Mouse (Mus musculus) limb, embryonic 15.5 days (tissue): Measurements from ENCODE around the gene Htra3. TPM values are rescaled to one million over a fixed set of nuclear protein-coding genes. Genes with fewer than 3 reads are reported as not detected.

Experiments
- ATAC-seq: fragments of 200-750 bp; cut with Nextera tagmentation; 2 replicates; pipeline ENCODE4 v1.8.0; 2017; ENCODE audit warnings: low read depth, moderate TSS enrichment; ENCODE audit not compliant: insufficient number of reproducible peaks, low FRiP score, low TSS enrichment
- H3K27ac ChIP-seq: fragments of 300-500 bp; sonication (generic); 2 replicates; pipeline ENCODE4 v1.5.1; 2015; ENCODE audit warnings: moderate library complexity, mild to moderate bottlenecking, inconsistent platforms
- H3K27me3 ChIP-seq: fragments of 300-500 bp; sonication (generic); 2 replicates; pipeline ENCODE4 v1.6.1; 2015; ENCODE audit warnings: inconsistent platforms
- H3K36me3 ChIP-seq: fragments of 300-500 bp; sonication (generic); 2 replicates; pipeline ENCODE4 v1.6.1; 2015; ENCODE audit warnings: inconsistent platforms
- H3K4me1 ChIP-seq: fragments of 300-500 bp; sonication (generic); 2 replicates; pipeline ENCODE4 v1.6.1; 2015; ENCODE audit warnings: inconsistent platforms
- H3K4me2 ChIP-seq: fragments of 300-500 bp; sonication (generic); 2 replicates; pipeline ENCODE4 v1.6.1; 2015; ENCODE audit warnings: mild to moderate bottlenecking, inconsistent platforms
- H3K4me3 ChIP-seq: fragments of 300-500 bp; sonication (generic); 2 replicates; pipeline ENCODE4 v1.5.1; 2015; ENCODE audit warnings: mild to moderate bottlenecking, inconsistent platforms
- H3K9ac ChIP-seq: fragments of 300-500 bp; sonication (generic); 2 replicates; pipeline ENCODE4 v1.6.1; 2015; ENCODE audit warnings: inconsistent platforms
- H3K9me3 ChIP-seq: fragments of 300-500 bp; sonication (generic); 2 replicates; pipeline ENCODE4 v1.6.1; 2016; ENCODE audit warnings: inconsistent platforms
- WGBS: fragments of 180-500 bp; shearing (Covaris S2); methylation state at CpG from one replicate; pipeline ENCODE4 v1.1.7; 2015; 5-methylcytosine and 5-hydroxymethylcytosine counted together
- polyA plus RNA-seq: library from polyadenylated mRNA; unstranded; fragments of >200 nt; fragmentation: Nextera tagmentation; extraction: Ambion mirVana; gene quantifications from 2 replicates; pipeline ENCODE4 v1.2.1, GENCODE M21; 2015

The Htra3 gene
- polyA plus RNA-seq, 1 experiment from 2014 or later: 72.3 TPM

DNA sequence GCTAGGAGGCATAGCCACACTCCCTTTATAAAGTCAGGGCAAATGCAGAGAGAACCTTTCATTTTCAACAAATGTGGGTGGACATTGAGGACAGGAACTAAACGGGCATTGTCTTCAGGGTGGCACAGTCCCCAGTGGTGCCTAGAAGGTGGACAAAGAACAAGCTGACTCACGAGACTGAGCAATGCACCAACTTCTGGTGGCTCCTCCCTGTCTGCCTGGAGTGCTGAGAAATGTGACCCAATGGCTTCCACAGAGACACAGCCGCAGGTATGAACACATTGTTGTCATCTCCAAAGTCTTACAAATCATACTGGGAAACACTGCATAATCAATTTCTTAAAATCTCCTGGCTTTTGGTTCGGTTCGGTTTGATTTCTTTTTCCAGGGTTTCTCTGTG lies 37.9 kb upstream of the Htra3 start:
- H3K27me3 ChIP-seq: no peaks in the 10 kb centered on the region
- H3K27ac ChIP-seq: no peak overlapping the region
- no peak overlapping the region for H3K4me3 ChIP-seq
- H3K4me1 ChIP-seq: peaks cover 5% of the 10 kb centered on the region; the same call in 1 of the 2 replicates
- H3K9me3 ChIP-seq: no peaks in the 10 kb centered on the region
- 75% methylated on average over 5 of the region's 5 CpGs for WGBS
- no peak overlapping the region for H3K9ac ChIP-seq
- H3K36me3 ChIP-seq: no peaks in the 10 kb centered on the region
- ATAC-seq: no peak
- H3K4me2 ChIP-seq: no peak overlapping the region

DNA sequence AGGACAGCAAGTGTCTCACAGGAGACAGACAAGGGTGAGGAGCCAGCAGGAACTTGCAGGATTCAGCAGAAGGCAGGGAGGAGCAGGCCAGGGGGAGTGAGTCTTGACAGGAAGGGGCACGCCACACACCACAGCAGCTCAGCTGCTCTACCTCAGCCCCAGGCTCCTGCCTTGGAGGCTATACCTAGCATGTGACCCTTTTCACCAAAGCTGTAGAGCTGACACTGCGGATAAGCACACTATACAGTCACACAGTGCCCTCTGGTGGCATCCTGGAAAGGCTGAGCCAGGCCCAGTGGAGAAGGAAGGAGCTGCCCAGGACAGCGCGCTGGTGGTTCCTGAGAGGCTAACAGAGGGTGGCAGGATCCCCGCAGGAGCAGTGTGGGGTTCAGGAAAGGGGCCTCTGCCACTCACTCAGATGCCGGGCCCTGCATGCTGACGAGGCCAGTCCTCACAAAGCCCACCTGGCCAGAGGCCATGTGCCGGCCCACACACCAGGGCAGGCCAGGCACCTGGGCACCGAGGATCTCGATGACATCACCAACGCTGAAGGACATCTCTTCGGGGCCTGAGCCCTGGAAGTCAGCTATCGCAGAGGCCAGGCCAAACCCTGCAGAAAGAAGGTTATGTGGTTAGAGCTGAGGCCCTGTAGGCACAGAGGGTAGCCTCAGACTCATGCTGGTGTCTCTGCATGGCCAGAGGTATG lies 34.2 kb upstream of the Htra3 start:
- Histone ChIP-seq H3K9ac (no peak overlapping the region), H3K4me3 (no peak overlapping the region), H3K9me3 (no peaks in the 10 kb centered on the region), H3K4me1 (peaks cover 11% of the 10 kb centered on the region; the same call in 1 of the 2 replicates), H3K27me3 (no peaks in the 10 kb centered on the region), H3K27ac (no peak overlapping the region), H3K4me2 (no peak overlapping the region), H3K36me3 (no peaks in the 10 kb centered on the region)
- peak; percentile 81 for ATAC-seq
- 44% methylated on average over 13 of the region's 13 CpGs for WGBS

DNA sequence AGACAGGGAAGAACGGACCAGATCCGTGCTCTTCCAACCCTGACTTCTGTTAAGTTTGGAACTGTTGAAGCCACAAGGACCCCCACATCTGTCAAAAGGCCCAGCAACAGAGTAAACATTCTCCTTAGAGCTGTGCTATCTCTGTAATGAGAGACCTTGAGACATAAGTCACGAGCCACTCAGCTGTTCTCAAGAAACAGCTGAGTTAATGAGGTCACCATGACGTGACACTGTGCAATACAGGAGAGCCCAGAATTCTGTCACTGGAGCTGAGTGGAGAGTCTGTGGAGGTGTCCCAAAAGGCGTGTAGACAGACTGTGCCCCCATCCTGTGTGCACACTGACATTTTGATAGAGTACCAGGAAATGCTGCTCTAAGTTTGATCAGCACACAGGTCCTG lies 32.9 kb upstream of the Htra3 start:
- Histone ChIP-seq H3K4me2 (no peak overlapping the region), H3K27ac (no peak overlapping the region), H3K4me3 (no peak overlapping the region), H3K9me3 (no peaks in the 10 kb centered on the region), H3K4me1 (peaks cover 11% of the 10 kb centered on the region; the same call in 1 of the 2 replicates), H3K9ac (no peak overlapping the region), H3K36me3 (no peaks in the 10 kb centered on the region), H3K27me3 (no peaks in the 10 kb centered on the region)
- ATAC-seq: no peak
- WGBS: 61% methylated on average over 5 of the region's 5 CpGs

DNA sequence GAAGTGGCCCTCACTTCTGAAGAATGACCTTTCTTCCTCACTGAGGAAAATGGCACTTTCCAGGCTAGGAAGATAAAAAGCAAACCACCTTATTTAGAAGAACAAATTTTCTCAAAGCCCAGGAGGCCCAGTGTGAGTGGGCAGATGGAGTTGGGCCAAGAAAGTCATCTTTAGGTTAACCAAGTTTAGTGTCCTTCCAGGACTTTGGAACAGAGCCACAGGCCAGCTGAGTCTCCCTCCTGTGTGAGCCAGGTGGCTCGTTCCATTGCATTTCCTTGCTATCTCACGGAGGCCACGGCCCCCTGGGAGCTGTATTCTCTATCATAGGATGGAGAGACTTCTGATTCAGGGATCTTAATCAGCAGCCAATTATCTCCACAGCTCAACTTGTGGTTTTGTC lies 31.3 kb upstream of the Htra3 start:
- H3K4me3 ChIP-seq: no peak overlapping the region
- H3K27ac ChIP-seq: no peak overlapping the region
- no peaks in the 10 kb centered on the region for H3K36me3 ChIP-seq
- no peak overlapping the region for H3K4me2 ChIP-seq
- no peak for ATAC-seq
- peaks cover 11% of the 10 kb centered on the region; the same call in 1 of the 2 replicates for H3K4me1 ChIP-seq
- H3K9ac ChIP-seq: no peak overlapping the region
- no peaks in the 10 kb centered on the region for H3K27me3 ChIP-seq
- no peaks in the 10 kb centered on the region for H3K9me3 ChIP-seq
- 68% methylated on average over 3 of the region's 3 CpGs for WGBS

DNA sequence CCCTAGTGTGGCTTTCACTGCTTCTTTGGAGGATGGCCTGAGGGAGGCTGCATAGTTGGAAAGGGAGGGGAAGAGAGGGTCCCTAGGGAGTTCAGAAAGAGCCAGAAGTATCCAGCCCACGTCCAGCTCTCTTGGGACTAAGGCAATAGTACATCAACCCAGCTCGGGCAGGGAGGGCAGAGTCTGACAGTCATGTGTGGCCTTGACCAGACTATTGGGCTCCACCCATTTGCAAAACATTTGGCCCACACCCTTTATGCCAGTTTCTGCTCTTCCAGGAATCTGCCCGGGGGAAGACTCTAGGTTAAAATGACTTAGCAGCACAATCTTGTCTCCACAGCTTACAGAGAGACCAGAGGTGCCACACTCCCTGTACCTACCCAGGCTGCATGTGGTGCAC lies 30.9 kb upstream of the Htra3 start:
- Histone ChIP-seq H3K27me3 (no peaks in the 10 kb centered on the region), H3K9me3 (no peaks in the 10 kb centered on the region), H3K4me1 (peaks cover 11% of the 10 kb centered on the region; the same call in 1 of the 2 replicates), H3K4me2 (no peak overlapping the region), H3K9ac (no peak overlapping the region), H3K36me3 (no peaks in the 10 kb centered on the region), H3K4me3 (no peak overlapping the region), H3K27ac (no peak overlapping the region)
- WGBS: 66% methylated on average over 3 of the region's 3 CpGs
- ATAC-seq: no peak

DNA sequence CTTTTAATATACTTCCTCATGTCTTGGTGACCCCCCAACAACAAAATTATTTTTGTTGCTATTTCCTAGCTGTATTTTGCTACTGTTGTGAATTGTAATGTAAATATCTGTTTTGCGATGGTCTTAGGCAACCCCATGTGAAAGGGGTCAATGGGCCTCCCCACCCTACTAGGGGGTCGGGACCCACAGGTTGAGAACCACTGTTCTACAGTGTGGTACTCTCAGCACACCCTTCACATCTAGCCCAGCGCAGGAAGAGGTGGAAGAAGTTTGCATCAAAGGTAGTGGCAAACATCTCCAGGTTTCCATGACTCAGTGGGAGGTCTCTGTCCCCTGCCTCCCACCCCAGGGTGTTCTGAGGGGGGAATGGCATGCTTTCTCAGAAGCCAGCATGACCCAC lies 25.8 kb upstream of the Htra3 start:
- Histone ChIP-seq H3K27ac (no peak overlapping the region), H3K4me3 (no peak overlapping the region), H3K9me3 (no peaks in the 10 kb centered on the region), H3K4me1 (0 out of 2 replicates have a peak, but pooled peaks cover 10% of the 10 kb centered on the region), H3K4me2 (no peak overlapping the region), H3K9ac (no peak overlapping the region), H3K36me3 (no peaks in the 10 kb centered on the region), H3K27me3 (no peaks in the 10 kb centered on the region)
- 86% methylated on average over 3 of the region's 3 CpGs for WGBS
- no peak for ATAC-seq

DNA sequence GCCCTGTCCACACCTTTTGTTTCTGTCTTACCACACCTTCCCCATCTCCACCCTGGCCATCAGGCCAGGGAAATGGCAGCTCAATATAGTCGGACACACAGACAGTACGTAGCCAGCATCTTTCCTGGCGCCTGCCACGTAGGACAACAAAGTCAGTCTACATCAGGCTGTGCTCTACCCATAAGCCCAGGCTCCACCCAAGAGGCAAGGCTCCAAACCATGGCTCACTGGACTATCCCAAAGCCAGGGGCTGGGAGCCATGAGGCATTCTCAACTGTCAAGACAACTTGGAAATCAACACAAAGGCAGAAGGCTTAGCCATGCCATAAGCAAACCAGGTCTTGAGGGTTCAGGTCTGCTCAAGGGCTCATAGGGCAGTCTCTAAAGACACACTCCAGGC lies 24.2 kb upstream of the Htra3 start:
- Histone ChIP-seq H3K27me3 (no peaks in the 10 kb centered on the region), H3K4me1 (0 out of 2 replicates have a peak, but pooled peaks cover 3% of the 10 kb centered on the region), H3K36me3 (no peaks in the 10 kb centered on the region), H3K4me3 (no peak overlapping the region), H3K9me3 (no peaks in the 10 kb centered on the region), H3K4me2 (no peak overlapping the region), H3K27ac (no peak overlapping the region), H3K9ac (no peak overlapping the region)
- no peak for ATAC-seq
- WGBS: 93% methylated on average over 4 of the region's 4 CpGs

DNA sequence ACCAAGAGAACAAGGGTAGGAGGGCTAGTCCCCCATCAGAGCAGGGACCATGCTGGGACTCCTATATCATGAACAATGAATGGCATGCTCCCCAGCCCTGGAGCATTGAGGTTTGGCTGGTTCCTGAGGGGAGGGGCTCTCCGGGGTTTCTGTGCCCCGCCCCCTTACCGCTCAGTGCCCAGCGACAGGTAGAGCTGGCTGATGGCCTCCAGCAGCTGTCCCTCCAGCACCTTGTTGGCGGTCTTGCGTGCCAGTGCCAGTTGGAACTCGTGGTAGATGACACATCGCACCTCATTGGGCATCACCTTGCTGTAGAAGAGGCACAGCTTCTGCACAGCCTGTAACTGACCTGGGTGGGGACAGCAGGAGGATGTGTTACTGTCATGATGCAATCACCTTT lies 23.6 kb upstream of the Htra3 start:
- no peaks in the 10 kb centered on the region for H3K9me3 ChIP-seq
- no peak overlapping the region for H3K9ac ChIP-seq
- H3K27me3 ChIP-seq: no peaks in the 10 kb centered on the region
- no peak for ATAC-seq
- no peak overlapping the region for H3K4me2 ChIP-seq
- H3K27ac ChIP-seq: no peak overlapping the region
- no peaks in the 10 kb centered on the region for H3K36me3 ChIP-seq
- 79% methylated on average over 8 of the region's 8 CpGs for WGBS
- 0 out of 2 replicates have a peak, but pooled peaks cover 3% of the 10 kb centered on the region for H3K4me1 ChIP-seq
- no peak overlapping the region for H3K4me3 ChIP-seq

DNA sequence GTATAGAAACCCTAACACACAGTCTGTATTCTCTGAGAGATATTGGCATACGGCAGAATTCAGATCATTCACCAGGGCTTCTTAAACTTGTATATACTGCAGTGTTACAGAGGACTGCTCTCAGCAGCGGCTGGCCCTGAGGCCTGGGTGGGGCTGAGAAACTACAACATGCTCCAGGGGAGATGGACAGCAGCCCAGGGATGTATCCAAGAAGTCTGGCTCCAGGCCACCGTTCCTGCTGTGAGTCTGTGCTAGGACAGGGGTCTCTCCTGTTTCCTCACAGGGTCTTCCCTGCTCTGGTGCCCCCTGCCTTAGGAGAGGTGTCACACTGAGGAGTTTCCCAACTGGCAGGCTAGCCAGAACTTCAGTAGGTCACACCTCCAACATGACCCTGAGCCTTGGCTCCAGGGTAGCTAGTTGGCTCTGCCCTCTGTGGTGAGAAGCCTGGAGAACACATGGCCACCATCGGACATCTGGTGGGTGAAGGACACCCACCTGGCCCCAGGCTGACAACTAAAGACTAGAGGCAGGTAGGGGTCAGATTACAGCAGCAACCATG lies 23.1 kb upstream of the Htra3 start:
- WGBS: 65% methylated on average over 4 of the region's 4 CpGs
- Histone ChIP-seq H3K4me1 (0 out of 2 replicates have a peak, but pooled peaks cover 3% of the 10 kb centered on the region), H3K9ac (no peak overlapping the region)

DNA sequence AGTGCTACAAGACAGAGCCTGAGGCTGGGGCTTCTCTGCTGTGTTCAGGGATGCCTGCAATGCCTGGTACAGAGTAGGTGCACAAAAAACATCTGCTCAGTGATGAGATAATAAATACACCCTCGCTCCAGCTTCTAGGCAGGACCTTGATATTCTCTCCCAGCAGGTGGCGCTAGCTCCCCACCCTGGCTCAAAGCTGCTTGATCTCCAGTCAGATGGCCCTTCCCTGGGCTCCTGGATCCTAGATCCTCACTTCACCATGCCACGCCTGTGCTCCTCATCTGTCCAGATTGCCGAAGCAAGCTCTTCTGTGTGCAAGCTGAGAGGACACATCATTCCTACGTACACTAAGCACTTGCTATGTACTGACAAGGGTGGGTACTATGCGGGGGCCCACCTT lies 21.5 kb upstream of the Htra3 start:
- H3K4me3 ChIP-seq: no peak overlapping the region
- 44% methylated on average over 6 of the region's 6 CpGs for WGBS
- no peak overlapping the region for H3K4me2 ChIP-seq
- 0 out of 2 replicates have a peak, but pooled peaks cover 3% of the 10 kb centered on the region for H3K4me1 ChIP-seq
- no peaks in the 10 kb centered on the region for H3K27me3 ChIP-seq
- ATAC-seq: no peak
- H3K9ac ChIP-seq: no peak overlapping the region
- H3K9me3 ChIP-seq: no peaks in the 10 kb centered on the region
- H3K36me3 ChIP-seq: no peaks in the 10 kb centered on the region
- no peak overlapping the region for H3K27ac ChIP-seq

More for the DNA sequence above, 23.1 kb upstream of the Htra3 start:
- Histone ChIP-seq H3K36me3 (no peaks in the 10 kb centered on the region), H3K9me3 (no peaks in the 10 kb centered on the region), H3K27ac (no peak overlapping the region), H3K27me3 (no peaks in the 10 kb centered on the region), H3K4me2 (no peak overlapping the region), H3K4me3 (no peak overlapping the region)
- no peak for ATAC-seq

DNA sequence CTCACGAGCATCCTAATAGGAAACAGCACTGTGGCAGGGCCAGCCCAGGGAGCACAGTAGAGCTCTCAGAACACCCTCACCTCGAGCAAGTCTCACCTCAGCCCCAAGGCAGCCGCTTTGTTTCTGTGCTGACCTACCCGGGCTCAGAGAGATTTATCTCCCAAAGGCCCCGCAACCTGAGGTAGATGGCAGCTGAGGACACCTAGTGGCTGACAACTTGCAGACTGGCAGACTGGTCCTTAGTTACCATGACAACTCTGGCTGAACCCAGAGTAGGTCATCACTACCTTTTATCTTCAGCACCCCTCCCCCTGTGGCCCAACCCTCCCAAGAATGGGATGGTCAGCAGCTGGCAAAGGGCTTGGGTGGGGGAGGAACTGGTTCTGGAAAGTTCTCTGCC lies 16.2 kb upstream of the Htra3 start:
- no peaks in the 10 kb centered on the region for H3K27me3 ChIP-seq
- no peak overlapping the region for H3K4me3 ChIP-seq
- H3K9me3 ChIP-seq: no peaks in the 10 kb centered on the region
- no peak overlapping the region for H3K4me2 ChIP-seq
- H3K4me1 ChIP-seq: peaks cover 11% of the 10 kb centered on the region
- ATAC-seq: no peak
- no peak overlapping the region for H3K9ac ChIP-seq
- H3K27ac ChIP-seq: no peak overlapping the region
- H3K36me3 ChIP-seq: no peaks in the 10 kb centered on the region
- 25% methylated on average over 5 of the region's 5 CpGs for WGBS

DNA sequence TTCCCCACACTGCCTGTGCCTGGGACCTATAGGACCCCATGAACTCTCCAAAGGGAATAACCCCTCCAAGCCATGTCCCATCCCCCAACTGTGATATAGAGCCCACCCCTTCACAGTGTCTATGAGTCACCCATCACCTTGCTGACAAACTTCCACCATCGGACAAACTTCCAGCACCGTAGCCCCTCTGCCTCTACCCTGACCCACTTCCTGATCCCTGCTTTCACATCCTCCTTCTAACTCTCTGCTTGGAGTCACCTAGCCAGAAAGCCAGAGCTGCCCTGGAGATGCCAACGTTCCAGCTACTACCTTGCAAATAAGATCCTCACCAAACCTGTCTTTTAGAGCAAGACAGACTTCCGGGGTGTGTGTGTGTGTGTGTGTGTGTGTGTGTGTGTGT lies 14.1 kb upstream of the Htra3 start:
- Histone ChIP-seq H3K27ac (no peak overlapping the region), H3K9ac (no peak overlapping the region), H3K27me3 (no peaks in the 10 kb centered on the region), H3K4me2 (no peak overlapping the region), H3K4me1 (peaks cover 24% of the 10 kb centered on the region), H3K36me3 (no peaks in the 10 kb centered on the region), H3K9me3 (no peaks in the 10 kb centered on the region), H3K4me3 (no peak overlapping the region)
- WGBS: 72% methylated on average over 4 of the region's 4 CpGs
- ATAC-seq: no peak
